Mouse (Mus musculus) spleen, adult 2 months (tissue): Measurements from ENCODE around the gene Atxn1. TPM values are rescaled to one million over a fixed set of nuclear protein-coding genes. Genes with fewer than 3 reads are reported as not detected.
A peak's percentile ranks its signal among the peaks of the same experiment; 100 is the strongest.

ENCODE experiments used
- DNase-seq, 2 experiments: peaks; one replicate each; pipeline versions ENCODE4 v3.0.0 to v3.0.0-alpha.2; 2012 to 2021; ENCODE audit warnings: low spot score in 2 of 2, low read depth in 1 of 2
- H3K27ac ChIP-seq: fragments of 200-500 bp; 2 replicates; pipeline ENCODE4 v1.5.1; 2012; ENCODE audit warnings: low read length, inconsistent platforms; ENCODE audit not compliant: insufficient read depth
- H3K27me3 ChIP-seq: fragments of 200-500 bp; 2 replicates; pipeline ENCODE4 v1.6.1; 2012; ENCODE audit warnings: mild to moderate bottlenecking, moderate library complexity, low read length, inconsistent platforms; ENCODE audit not compliant: control insufficient read depth, insufficient read depth
- H3K36me3 ChIP-seq: fragments of 200-500 bp; 2 replicates; pipeline ENCODE4 v1.6.1; 2012; ENCODE audit warnings: mild to moderate bottlenecking, low read length, inconsistent platforms; ENCODE audit not compliant: control insufficient read depth, insufficient read depth
- H3K4me1 ChIP-seq: fragments of 200-500 bp; 2 replicates; pipeline ENCODE4 v1.6.1; 2011; ENCODE audit warnings: inconsistent platforms; ENCODE audit not compliant: control insufficient read depth, insufficient read depth, insufficient read length
- H3K4me3 ChIP-seq: fragments of 200-500 bp; 2 replicates; pipeline ENCODE4 v1.5.1; 2011; ENCODE audit warnings: mild to moderate bottlenecking, inconsistent platforms; ENCODE audit not compliant: insufficient read depth, insufficient read length; ENCODE audit errors: extremely low read depth
- CTCF ChIP-seq: fragments of 200-500 bp; IDR thresholded peaks from 2 replicates; pipeline ENCODE4 v1.5.1; 2011; ENCODE audit warnings: mild to moderate bottlenecking, inconsistent platforms; ENCODE audit not compliant: insufficient read depth, insufficient read length, insufficient replicate concordance; ENCODE audit errors: extremely low read depth
- POLR2A ChIP-seq: fragments of 200-500 bp; IDR thresholded peaks from 2 replicates; pipeline ENCODE4 v1.6.1; 2011; ENCODE audit warnings: low read depth, low read length, inconsistent platforms
- WGBS: fragments of 180-500 bp; shearing (Covaris S2); methylation state at CpG from one replicate; pipeline ENCODE4 v1.1.7; 2018; 5-methylcytosine and 5-hydroxymethylcytosine counted together
- polyA plus RNA-seq: library from polyadenylated mRNA; depleted of rRNA; stranded (reverse); fragments of >200 nt; gene quantifications from 2 replicates; pipeline ENCODE4 v1.2.3, GENCODE M21; 2012

The Atxn1 gene
- polyA plus RNA-seq, 1 experiment: 10.6 TPM

GRCm38 (mm10) chr13:45970920-45971536 is 6.2 kb upstream of the Atxn1 start:
- peaks cover 4% of the 10 kb centered on the region; the same call in 1 of the 2 replicates for H3K4me1 ChIP-seq
- H3K27me3 ChIP-seq: no peaks in the 10 kb centered on the region
- H3K36me3 ChIP-seq: no peaks in the 10 kb centered on the region
- TF ChIP-seq POLR2A: no peak
- no peak for TF ChIP-seq CTCF
- H3K27ac ChIP-seq: no peak overlapping the region
- DNase-seq: no peak
- WGBS: 62% methylated on average over 12 of the region's 12 CpGs
- no peak overlapping the region for H3K4me3 ChIP-seq

GRCm38 (mm10) chr13:45968206-45968605 is 3.4 kb upstream of the Atxn1 start:
- TF ChIP-seq POLR2A (no peak), CTCF (no peak)
- Histone ChIP-seq H3K36me3 (no peaks in the 10 kb centered on the region), H3K27me3 (peaks cover 6% of the 10 kb centered on the region; the same call in 1 of the 2 replicates), H3K27ac (peak overlapping the region; percentile 21; the same call in 1 of the 2 replicates), H3K4me3 (no peak overlapping the region), H3K4me1 (peaks cover 10% of the 10 kb centered on the region; the same call in 1 of the 2 replicates)
- DNase-seq: no peak
- 72% methylated on average over 4 of the region's 4 CpGs for WGBS

- peaks cover 6% of the 10 kb centered on the region; the same call in 1 of the 2 replicates for H3K27me3 ChIP-seq
- 40% methylated on average over 3 of the region's 3 CpGs for WGBS
- H3K4me3 ChIP-seq: no peak overlapping the region
- no peak overlapping the region for H3K27ac ChIP-seq
- TF ChIP-seq POLR2A (no peak), CTCF (no peak)
- H3K4me1 ChIP-seq: peaks cover 10% of the 10 kb centered on the region; the same call in 1 of the 2 replicates
- no peak for DNase-seq
- no peaks in the 10 kb centered on the region for H3K36me3 ChIP-seq
Measured at GRCm38 (mm10) chr13:45967371-45967770, 2.6 kb upstream of the Atxn1 start.

- TF ChIP-seq POLR2A (no peak), CTCF (no peak)
- no peak overlapping the region for H3K4me3 ChIP-seq
- H3K36me3 ChIP-seq: no peaks in the 10 kb centered on the region
Measured at GRCm38 (mm10) chr13:45966586-45966985, 1.8 kb upstream of the Atxn1 start.

GRCm38 (mm10) chr13:45965594-45966432 is 1.0 kb upstream of the Atxn1 start:
- Histone ChIP-seq H3K27ac (peak overlapping the region; percentile 62; the same call in 1 of the 2 replicates), H3K4me3 (peak overlapping the region; percentile 84), H3K27me3 (peaks cover 6% of the 10 kb centered on the region; the same call in 1 of the 2 replicates), H3K36me3 (no peaks in the 10 kb centered on the region), H3K4me1 (peaks cover 8% of the 10 kb centered on the region; the same call in 1 of the 2 replicates)
- TF ChIP-seq CTCF (no peak), POLR2A (no peak)
- peak in 1 of 2 experiments; percentile 18 for DNase-seq
- WGBS: 1% methylated on average over 41 of the region's 41 CpGs

More at GRCm38 (mm10) chr13:45966586-45966985, 1.8 kb upstream of the Atxn1 start:
- WGBS: 9% methylated on average over 14 of the region's 14 CpGs
- Histone ChIP-seq H3K27me3 (peaks cover 6% of the 10 kb centered on the region; the same call in 1 of the 2 replicates), H3K4me1 (peaks cover 10% of the 10 kb centered on the region; the same call in 1 of the 2 replicates), H3K27ac (0 out of 2 replicates have a peak overlapping the region, but pooled peaks have one; percentile 12)
- DNase-seq: no peak

- TF ChIP-seq POLR2A (no peak), CTCF (no peak)
- peak in 1 of 2 experiments; percentile 18 for DNase-seq
- Histone ChIP-seq H3K27ac (peak overlapping the region; percentile 85), H3K4me1 (peaks cover 8% of the 10 kb centered on the region; the same call in 1 of the 2 replicates), H3K36me3 (no peaks in the 10 kb centered on the region), H3K27me3 (peaks cover 6% of the 10 kb centered on the region; the same call in 1 of the 2 replicates), H3K4me3 (peak overlapping the region; percentile 84)
- WGBS: under 1% methylated on average over 29 of the region's 39 CpGs
Measured at GRCm38 (mm10) chr13:45964331-45964852, 416 bp downstream of the Atxn1 start.
